Mouse (Mus musculus) heart, postnatal 0 days (tissue): ENCODE data around the gene Ccser1.

Experiments used
- CTCF ChIP-seq: IDR thresholded peaks from 2 replicates; pipeline ENCODE4 v1.5.1; 2016; ENCODE audit warnings: antibody characterized with exemption, control low read depth, low read depth
- EP300 ChIP-seq: IDR thresholded peaks from 2 replicates; pipeline ENCODE4 v1.6.1; 2016; ENCODE audit warnings: antibody characterized with exemption, low read depth

- no peak for TF ChIP-seq EP300
- no peak for TF ChIP-seq CTCF
Observed at GRCm38 (mm10) chr6:61382991-61383390, 202.9 kb downstream of the Ccser1 start.
